Mouse (Mus musculus): ENCODE measurements around the gene Zc3h12d. TPM values are rescaled to one million over a fixed set of nuclear protein-coding genes. Genes with fewer than 3 reads are reported as not detected.

Gene Zc3h12d
- total and polyA plus RNA-seq, 3 experiments: 11.8 to 28.0 (median 16.3) TPM

- Histone ChIP-seq H3K36me3 (replicated peaks in 1 of 2; ENCODE audit: control insufficient read depth in 1 of 2, insufficient read depth in 1 of 2, low read length in 1 of 2) (peaks cover 55 to 89% of the 10 kb centered on the region in 2 experiments), H3K79me2 (replicated peaks; ENCODE audit: control insufficient read depth, extremely low read depth, insufficient read depth, poor library complexity, severe bottlenecking) (no peaks in the 10 kb centered on the region; the same call in 1 of the 2 replicates), H3K27me3 (replicated peaks) (no peaks in the 10 kb centered on the region), H3K4me3 (replicated peaks in 1 of 3; ENCODE audit: low read depth in 2 of 3, low read length in 2 of 3, poor library complexity in 1 of 3) (no peak overlapping the region), H3K4me2 (ENCODE audit: insufficient read depth, low read depth, poor library complexity, severe bottlenecking) (no peak overlapping the region), H3K9ac (ENCODE audit: insufficient read depth, low read depth) (no peak overlapping the region), H3K27ac (ENCODE audit: insufficient read depth, low read depth) (no peak overlapping the region), H3K9me3 (replicated peaks; ENCODE audit: low read length) (peaks cover 24% of the 10 kb centered on the region), H3K4me1 (ENCODE audit: control insufficient read depth in 1 of 2, insufficient read depth in 2 of 2) (peaks cover 0 to 7% of the 10 kb centered on the region in 2 experiments; a peak in 1 of 4 replicates)
- no peak for TF ChIP-seq PAX5 (IDR thresholded peaks at IDR 0.05; ENCODE audit: low read length)
- no peak for TF ChIP-seq UBTF (IDR thresholded peaks at IDR 0.05; ENCODE audit: low read depth, low read length)
- no peak for TF ChIP-seq IRF4 (IDR thresholded peaks at IDR 0.05; ENCODE audit: low read depth, low read length)
- no peak for TF ChIP-seq MAZ (IDR thresholded peaks at IDR 0.05; ENCODE audit: low read depth, low read length)
- no peak for TF ChIP-seq JUN (IDR thresholded peaks at IDR 0.05; ENCODE audit: insufficient read depth, low read depth, low read length)
- TF ChIP-seq ZC3H11A (IDR thresholded peaks at IDR 0.05; ENCODE audit: low read depth, low read length): no peak
- TF ChIP-seq HCFC1 (IDR thresholded peaks at IDR 0.05; ENCODE audit: low read depth, low read length): no peak
- dilution Hi-C loops (cut with MboI; ENCODE audit: extremely low pct_ligation_motif_present, extremely low pct_unique_long_range_greater_than_20kb, low sequenced_read_pairs): no loop called here
- in situ Hi-C loops (cut with MboI; ENCODE audit: low pct_ligation_motif_present, low pct_unique_long_range_greater_than_20kb, low sequenced_read_pairs): no loop called here
- DNase-seq (ENCODE audit: extremely low read depth): no peak
Observed at GRCm38 (mm10) chr10:7863411-7863810, 31.1 kb downstream of the Zc3h12d start.

- in situ Hi-C loops (cut with MboI; ENCODE audit: low pct_ligation_motif_present, low pct_unique_long_range_greater_than_20kb, low sequenced_read_pairs): no loop called here
- dilution Hi-C loops (cut with MboI; ENCODE audit: extremely low pct_ligation_motif_present, extremely low pct_unique_long_range_greater_than_20kb, low sequenced_read_pairs): no loop called here
- Histone ChIP-seq H3K4me3 (replicated peaks in 1 of 3; ENCODE audit: low read depth in 2 of 3, low read length in 2 of 3, poor library complexity in 1 of 3) (no peak overlapping the region), H3K36me3 (replicated peaks in 1 of 2; ENCODE audit: control insufficient read depth in 1 of 2, insufficient read depth in 1 of 2, low read length in 1 of 2) (peaks cover 55 to 94% of the 10 kb centered on the region in 2 experiments), H3K4me1 (ENCODE audit: control insufficient read depth in 1 of 2, insufficient read depth in 2 of 2) (peaks cover 0 to 9% of the 10 kb centered on the region in 2 experiments; a peak in 1 of 4 replicates), H3K9ac (ENCODE audit: insufficient read depth, low read depth) (no peak overlapping the region), H3K79me2 (replicated peaks; ENCODE audit: control insufficient read depth, extremely low read depth, insufficient read depth, poor library complexity, severe bottlenecking) (no peaks in the 10 kb centered on the region; the same call in 1 of the 2 replicates), H3K4me2 (ENCODE audit: insufficient read depth, low read depth, poor library complexity, severe bottlenecking) (no peak overlapping the region), H3K9me3 (replicated peaks; ENCODE audit: low read length) (peaks cover 24% of the 10 kb centered on the region), H3K27ac (ENCODE audit: insufficient read depth, low read depth) (no peak overlapping the region), H3K27me3 (replicated peaks) (no peaks in the 10 kb centered on the region)
- TF ChIP-seq UBTF (IDR thresholded peaks at IDR 0.05; ENCODE audit: low read depth, low read length) (no peak), CHD1 (IDR thresholded peaks at IDR 0.05; ENCODE audit: low read depth, low read length) (no peak), POLR2A (IDR thresholded peaks at IDR 0.05; ENCODE audit: low read depth, low read length) (no peak), SIN3A (IDR thresholded peaks at IDR 0.05; ENCODE audit: low read length) (no peak), NELFE (IDR thresholded peaks at IDR 0.05; ENCODE audit: low read depth, low read length) (no peak), RCOR1 (conservative IDR thresholded peaks at IDR 0.05; ENCODE audit: low read depth, low read length) (no peak), MYC (IDR thresholded peaks at IDR 0.05; ENCODE audit: low read depth, low read length) (no peak), ELF1 (IDR thresholded peaks at IDR 0.05; ENCODE audit: low read depth, low read length) (no peak), MEF2A (IDR thresholded peaks at IDR 0.05; ENCODE audit: borderline replicate concordance, low read depth, low read length) (no peak), TBP (conservative IDR thresholded peaks at IDR 0.05; ENCODE audit: low read depth, low read length) (no peak), MXI1 (IDR thresholded peaks at IDR 0.05; ENCODE audit: low read depth, low read length) (no peak), JUN (IDR thresholded peaks at IDR 0.05; ENCODE audit: insufficient read depth, low read depth, low read length) (no peak), E2F4 (IDR thresholded peaks at IDR 0.05; ENCODE audit: insufficient replicate concordance, low read depth, low read length) (no peak), HCFC1 (IDR thresholded peaks at IDR 0.05; ENCODE audit: low read depth, low read length) (no peak), BHLHE40 (IDR thresholded peaks at IDR 0.05; ENCODE audit: low read depth, low read length) (no peak), ETS1 (conservative IDR thresholded peaks at IDR 0.05; ENCODE audit: low read depth, low read length) (no peak), SMC3 (IDR thresholded peaks at IDR 0.05; ENCODE audit: low read depth, low read length) (no peak), ZMIZ1 (IDR thresholded peaks at IDR 0.05; ENCODE audit: low read depth, low read length) (no peak)
- DNase-seq (ENCODE audit: extremely low read depth): no peak
Observed at GRCm38 (mm10) chr10:7864184-7864583, 31.9 kb downstream of the Zc3h12d start.
